26 mouse cellular contexts compared by ENCODE assay signal in the genomic region with DNA sequence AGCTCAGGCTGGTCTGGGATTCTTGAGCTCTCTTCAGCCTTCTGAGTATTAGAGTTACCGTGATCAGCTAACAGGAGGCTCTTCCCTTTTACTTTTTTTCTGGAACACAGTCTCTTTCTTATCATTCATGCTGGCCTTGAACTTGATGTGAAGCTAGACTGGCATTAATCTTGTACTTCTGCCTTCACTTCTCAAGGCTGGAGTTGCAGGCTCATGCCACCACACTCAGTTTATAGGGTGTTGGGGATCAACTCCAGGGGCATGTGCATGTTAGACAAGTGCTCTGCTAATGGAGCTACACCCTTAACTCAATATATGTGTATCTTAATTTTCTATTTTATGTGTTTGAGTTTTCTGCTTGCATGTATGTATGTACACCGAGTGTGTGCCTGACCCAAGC. TPM values are rescaled to one million over a fixed set of nuclear protein-coding genes. Genes with fewer than 3 reads are reported as not detected.
DNase-seq lines count a peak whose midpoint lies in the region; ATAC-seq and TF ChIP-seq lines count a peak whose summit lies in the region.
"Had no signal": no experiment of that assay in that cellular context is flagged by ENCODE, and none has a peak within 500 bp of the region (broad histone marks: within the 10 kb centered on the region; RNA-seq: fewer than 3 reads in every experiment).

No protein-coding gene starts in this region.

- TF ChIP-seq POLR2A in MEL (IDR thresholded peaks at IDR 0.05; ENCODE audit: control insufficient read depth in 1 of 2, insufficient read depth in 1 of 2, low read depth in 1 of 2, low read length in 2 of 2, poor library complexity in 1 of 2), result no peak

- no peak overlapping the region for H3K4me2 ChIP-seq in kidney, embryonic 15.5 days
- H3K4me2 ChIP-seq: forebrain, embryonic 13.5 days; heart, embryonic 11.5 days; hindbrain, embryonic 12.5 days; hindbrain, embryonic 15.5 days had no signal

- H3K36me3 ChIP-seq in MEL (ENCODE audit: control insufficient read depth in 1 of 2, insufficient read depth in 2 of 2, low read length in 2 of 2), result peaks cover 0 to 43% of the 10 kb centered on the region in 2 experiments; a peak in 2 of 4 replicates
- H3K36me3 ChIP-seq in kidney, embryonic 15.5 days, result no peaks in the 10 kb centered on the region
- H3K36me3 ChIP-seq: forebrain, embryonic 10.5 days; hindbrain, embryonic 12.5 days; hindbrain, embryonic 15.5 days had no signal

- peaks cover 19 to 35% of the 10 kb centered on the region in 2 experiments for H3K4me1 ChIP-seq in MEL (ENCODE audit: control insufficient read depth in 1 of 2, insufficient read depth in 2 of 2, low read length in 2 of 2)
- H3K4me1 ChIP-seq in kidney, embryonic 15.5 days, result peaks cover 19% of the 10 kb centered on the region; the same call in 1 of the 2 replicates
- H3K4me1 ChIP-seq: forebrain, embryonic 10.5 days; hindbrain, embryonic 12.5 days had no signal

- ATAC-seq in kidney, embryonic 15.5 days (replicated peaks; ENCODE audit: low FRiP score), result no peak
- ATAC-seq: activated CD4-positive, CD25-positive, alpha-beta regulatory T cell, adult 4 months; forebrain, embryonic 13.5 days; forebrain, embryonic 16.5 days; intestine, postnatal 0 days had no signal

- H3K27ac ChIP-seq in MEL (ENCODE audit: control insufficient read depth, low read depth, low read length), result no peak overlapping the region
- H3K27ac ChIP-seq in kidney, embryonic 15.5 days, result no peak overlapping the region
- H3K27ac ChIP-seq: forebrain, embryonic 10.5 days; forebrain, embryonic 13.5 days; heart, adult 2 months; hindbrain, embryonic 12.5 days; hindbrain, embryonic 15.5 days had no signal

- no peaks in the 10 kb centered on the region for H3K9me3 ChIP-seq in MEL (replicated peaks; ENCODE audit: insufficient read depth, low read length)
- no peaks in the 10 kb centered on the region for H3K9me3 ChIP-seq in kidney, embryonic 15.5 days (replicated peaks)
- H3K9me3 ChIP-seq: forebrain, embryonic 10.5 days; forebrain, embryonic 13.5 days; G1E; hindbrain, embryonic 12.5 days; hindbrain, embryonic 15.5 days had no signal

- TF ChIP-seq EP300 in MEL (IDR thresholded peaks at IDR 0.05; ENCODE audit: low read depth in 1 of 2, low read length in 2 of 2), result no peak

- H3K27me3 ChIP-seq in MEL (ENCODE audit: control insufficient read depth in 1 of 2, insufficient read depth in 2 of 2, low read length in 2 of 2), result no peaks in the 10 kb centered on the region
- H3K27me3 ChIP-seq in kidney, embryonic 15.5 days, result no peaks in the 10 kb centered on the region
- H3K27me3 ChIP-seq: CH12.LX; forebrain, embryonic 13.5 days; hindbrain, embryonic 12.5 days; hindbrain, embryonic 15.5 days had no signal

- TF ChIP-seq RAD21 in MEL (IDR thresholded peaks at IDR 0.05; ENCODE audit: low read depth, low read length), result no peak

- WGBS in kidney, embryonic 15.5 days, result 88% methylated on average over 2 of the region's 2 CpGs

- TF ChIP-seq CTCF in MEL (IDR thresholded peaks at IDR 0.05 in 2 of 3, conservative IDR thresholded peaks at IDR 0.05 in 1 of 3; ENCODE audit: control insufficient read depth in 1 of 3, insufficient read depth in 1 of 3, low read depth in 2 of 3, low read length in 3 of 3, poor library complexity in 1 of 3, severe bottlenecking in 1 of 3), result no peak

- H3K4me3 ChIP-seq in MEL (ENCODE audit: control insufficient read depth in 1 of 2, insufficient read depth in 1 of 2, low read depth in 2 of 2, low read length in 2 of 2), result no peak overlapping the region
- H3K4me3 ChIP-seq in kidney, embryonic 15.5 days (replicated peaks), result no peak overlapping the region
- H3K4me3 ChIP-seq: forebrain, embryonic 10.5 days; forebrain, embryonic 13.5 days; heart, adult 2 months; hindbrain, embryonic 12.5 days; hindbrain, embryonic 15.5 days had no signal

- peak; percentile 76 for DNase-seq in adrenal gland, adult 2 months
- no peak for DNase-seq in adrenal gland, adult 18-20 months (ENCODE audit: low spot score in 2 of 2)
- peak; percentile 47 for DNase-seq in MEL (ENCODE audit: low read depth, low spot score)
- peak; percentile 46 for DNase-seq in adrenal gland, postnatal 10 days
- peak; percentile 44 to 59 for DNase-seq in adrenal gland, postnatal 36 days
- DNase-seq in kidney, postnatal 10 days, result no peak
- DNase-seq: B cell, adult 2 months; embryo, embryonic 11 days had no signal

- H3K9ac ChIP-seq in MEL (ENCODE audit: control insufficient read depth, low read depth, low read length, poor library complexity, severe bottlenecking), result no peak overlapping the region
- no peak overlapping the region for H3K9ac ChIP-seq in kidney, embryonic 15.5 days
- H3K9ac ChIP-seq: forebrain, embryonic 13.5 days; hindbrain, embryonic 12.5 days; hindbrain, embryonic 15.5 days had no signal

- peaks cover 34% of the 10 kb centered on the region for H3K79me2 ChIP-seq in MEL (ENCODE audit: control insufficient read depth, insufficient read depth, low read length, poor library complexity)

TF ChIP-seq in MEL, 35 proteins besides CTCF, POLR2A, EP300 and RAD21:
- no peak for TF ChIP-seq SIN3A (IDR thresholded peaks at IDR 0.05; ENCODE audit: low read length)
- no peak for TF ChIP-seq ETS1 (IDR thresholded peaks at IDR 0.05; ENCODE audit: low read depth, low read length)
- no peak for TF ChIP-seq SMC3 (IDR thresholded peaks at IDR 0.05; ENCODE audit: low read depth, low read length)
- 0 out of 2 replicates have a peak, but pooled peaks have one; percentile 12 for TF ChIP-seq GATA1 (IDR thresholded peaks at IDR 0.05; ENCODE audit: low read depth, low read length)
- no peak for TF ChIP-seq CHD2 (IDR thresholded peaks at IDR 0.05; ENCODE audit: low read length)
- peak; percentile 36; the same call in 1 of the 2 replicates for TF ChIP-seq ZNF384 (IDR thresholded peaks at IDR 0.05; ENCODE audit: low read depth, low read length)
- no peak for TF ChIP-seq HCFC1 (IDR thresholded peaks at IDR 0.05; ENCODE audit: low read depth, low read length)

RNA-seq across cellular contexts. Expression of a gene that starts 25.2 kb away (rescaled TPM):
- 100 to 1,000 TPM; 141 to 170 TPM for total RNA-seq in adrenal gland, adult 2 months (2021)
- 21.3 and 25.9 TPM in 2 replicates for polyA plus RNA-seq in adrenal gland, adult 2 months (2012; rRNA removed)
- total RNA-seq in adrenal gland, adult 18-20 months (2021), result 100 to 1,000 TPM; 125 to 136 TPM
- 34.3 and 35.6 TPM in 2 replicates for total RNA-seq in MEL (2012; rRNA removed)
- polyA plus RNA-seq in MEL (2012; ENCODE audit: insufficient read depth in 1 of 2, insufficient read length in 2 of 2, low read depth in 1 of 2, low replicate concordance in 2 of 2, missing spikeins in 1 of 2), result 10 to 100 TPM; 24.2 to 72.2 TPM
- 10 to 100 TPM; 73.1 to 75.0 TPM for total RNA-seq in adrenal gland, postnatal 10 days (2021)
- total RNA-seq in adrenal gland, postnatal 36 days (2021), result 100 to 1,000 TPM; 144 to 170 TPM
- polyA plus RNA-seq in kidney, embryonic 15.5 days (2015; fragmentation: Nextera tagmentation; extraction: Ambion mirVana), result 36.5 and 36.8 TPM in 2 replicates

RNA-seq across cellular contexts. Expression of a gene that starts 57.4 kb away (rescaled TPM):
- 1 to 10 TPM in 1 of 2 experiments, under 1 TPM in 1; 0.81 to 3.5 TPM for total RNA-seq in adrenal gland, adult 2 months (2021)
- 1.2 and 1.3 TPM in 2 replicates for polyA plus RNA-seq in adrenal gland, adult 2 months (2012; rRNA removed)
- 1 to 10 TPM; 1.1 to 1.9 TPM for total RNA-seq in adrenal gland, adult 18-20 months (2021)
- not detected in 2 replicates for total RNA-seq in MEL (2012; rRNA removed)
- polyA plus RNA-seq in MEL (2012; ENCODE audit: insufficient read depth in 1 of 2, insufficient read length in 2 of 2, low read depth in 1 of 2, low replicate concordance in 2 of 2, missing spikeins in 1 of 2), result not detected
- total RNA-seq in adrenal gland, postnatal 10 days (2021), result under 1 TPM; 0.27 to 0.57 TPM
- 1 to 10 TPM; 1.2 to 1.3 TPM for total RNA-seq in adrenal gland, postnatal 36 days (2021)
- polyA plus RNA-seq in kidney, embryonic 15.5 days (2015; fragmentation: Nextera tagmentation; extraction: Ambion mirVana), result 0.25 TPM in 1 of 2 replicates, not detected in the other
- total RNA-seq: G1E; gastrocnemius, adult 18-20 months; gastrocnemius, postnatal 10 days; gastrocnemius, postnatal 36 days; granulocyte monocyte progenitor cell, adult 5-6 weeks had no signal
- polyA plus RNA-seq: brain, embryonic 14.5 days; embryonic facial prominence, embryonic 11.5 days; forebrain, embryonic 10.5 days; forebrain, embryonic 13.5 days; forebrain, embryonic 16.5 days; G1E; hindbrain, embryonic 12.5 days; hindbrain, embryonic 15.5 days had no signal

Comparison
In these comparisons a context has a peak if more than half of its experiments do, and no peak if none do; other contexts are left out.
1. DNase-seq: peak in adrenal gland, adult 2 months (single experiment), MEL (single experiment), adrenal gland, postnatal 10 days (single experiment) and adrenal gland, postnatal 36 days (2 of 2); none in adrenal gland, adult 18-20 months (0 of 2) and kidney, postnatal 10 days (single experiment).